Mouse (Mus musculus) right cerebral cortex, adult 2 months (tissue): ENCODE data around the gene Sesn1.
"Not testable (repeated sequence)": the region's sequence is repeated elsewhere in the genome, so short reads cannot be mapped to it uniquely, and the experiment has no call there.

ENCODE experiments used
- DNase-seq, 2 experiments: peaks; one replicate each; pipeline ENCODE4 v3.0.0; 2021 to 2022; ENCODE audit warnings: low spot score in 2 of 2

Gene Sesn1

GRCm38 (mm10) chr10:41912290-41912994, 102.7 kb downstream of the Sesn1 start:
- DNase-seq, result no peak

- no peak for DNase-seq
Observed at GRCm38 (mm10) chr10:41926726-41927125, 117.0 kb downstream of the Sesn1 start.

GRCm38 (mm10) chr10:41930966-41931365, 121.2 kb downstream of the Sesn1 start:
- DNase-seq, result no peak

- DNase-seq, result peak; percentile 80 to 82
Observed at GRCm38 (mm10) chr10:41931962-41932361, 122.2 kb downstream of the Sesn1 start.

GRCm38 (mm10) chr10:41932943-41933342, 123.2 kb downstream of the Sesn1 start:
- DNase-seq, result no peak

GRCm38 (mm10) chr10:41933536-41933935, 123.8 kb downstream of the Sesn1 start:
- DNase-seq, result peak in 1 of 2 experiments; percentile 45

GRCm38 (mm10) chr10:41934633-41935475, 125.1 kb downstream of the Sesn1 start:
- peak; percentile 80 for DNase-seq

- peak; percentile 40 to 45 for DNase-seq
Observed at GRCm38 (mm10) chr10:41935476-41935829, 125.7 kb downstream of the Sesn1 start.

- no peak for DNase-seq
Observed at GRCm38 (mm10) chr10:41936100-41936499, 126.4 kb downstream of the Sesn1 start.

GRCm38 (mm10) chr10:41937176-41937575, 127.4 kb downstream of the Sesn1 start:
- DNase-seq, result no peak

GRCm38 (mm10) chr10:41939090-41939489, 129.4 kb downstream of the Sesn1 start:
- DNase-seq, result peak in 1 of 2 experiments; percentile 39

GRCm38 (mm10) chr10:41952354-41952753, 142.6 kb downstream of the Sesn1 start:
- DNase-seq, result not testable (repeated sequence)

GRCm38 (mm10) chr10:41952850-41953527, 143.3 kb downstream of the Sesn1 start:
- DNase-seq, result no peak

GRCm38 (mm10) chr10:41953528-41953864, 143.8 kb downstream of the Sesn1 start:
- no peak for DNase-seq

- DNase-seq, result no peak
Observed at GRCm38 (mm10) chr10:41957421-41958225, 147.9 kb downstream of the Sesn1 start.
